Mouse (Mus musculus): ENCODE data around the gene Ebf4. TPM values are rescaled to one million over a fixed set of nuclear protein-coding genes. Genes with fewer than 3 reads are reported as not detected.
"Not testable (repeated sequence)": the region's sequence is repeated elsewhere in the genome, so short reads cannot be mapped to it uniquely, and the experiment has no call there.

Ebf4 gene
- polyA plus RNA-seq, 1 experiment from 2014 or later, result 2.6 TPM

DNA sequence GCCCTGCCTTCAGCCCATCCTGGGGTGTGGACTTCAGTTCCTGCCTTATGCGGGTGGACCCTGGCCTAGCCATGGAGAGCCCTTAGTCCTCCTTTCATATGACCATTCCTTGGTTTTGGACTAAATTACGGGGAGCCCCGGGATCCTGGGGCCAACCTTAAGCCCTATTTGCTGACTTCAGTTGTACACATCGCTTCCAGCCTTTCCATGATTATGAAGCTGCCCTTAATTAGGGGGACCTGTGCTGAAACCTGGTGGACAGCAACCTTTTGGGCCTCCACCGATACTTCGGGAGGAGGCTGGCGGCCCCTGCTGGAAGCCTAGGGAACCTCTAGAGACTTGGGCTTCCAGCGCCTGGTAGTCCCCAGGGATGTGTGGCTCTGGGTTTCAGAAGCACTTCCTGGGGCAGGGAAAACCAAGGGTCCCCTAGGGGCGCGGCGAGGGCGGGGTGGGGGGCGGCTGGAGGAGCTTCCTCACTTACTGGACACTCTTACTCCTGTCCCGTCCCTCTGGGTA, 67.6 kb downstream of the Ebf4 start:
- Histone ChIP-seq H3K9me3 (no peaks in the 10 kb centered on the region), H3K27me3 (peaks cover 83% of the 10 kb centered on the region), H3K4me1 (replicated peaks) (peaks cover 30% of the 10 kb centered on the region), H3K9ac (no peak overlapping the region), H3K4me2 (no peak overlapping the region), H3K27ac (no peak overlapping the region), H3K4me3 (no peak overlapping the region), H3K36me3 (0 out of 2 replicates have a peak, but pooled peaks cover 3% of the 10 kb centered on the region)
- ATAC-seq (ENCODE audit: low FRiP score), result no peak
- WGBS, result 2% methylated on average over 14 of the region's 14 CpGs

- 9% methylated on average over 30 of the region's 30 CpGs for WGBS
- 0 out of 2 replicates have a peak, but pooled peaks have one; percentile 33 for ATAC-seq (ENCODE audit: low FRiP score)
Observed at GRCm38 (mm10) chr2:130365211-130366094, 70.5 kb downstream of the Ebf4 start.

DNA sequence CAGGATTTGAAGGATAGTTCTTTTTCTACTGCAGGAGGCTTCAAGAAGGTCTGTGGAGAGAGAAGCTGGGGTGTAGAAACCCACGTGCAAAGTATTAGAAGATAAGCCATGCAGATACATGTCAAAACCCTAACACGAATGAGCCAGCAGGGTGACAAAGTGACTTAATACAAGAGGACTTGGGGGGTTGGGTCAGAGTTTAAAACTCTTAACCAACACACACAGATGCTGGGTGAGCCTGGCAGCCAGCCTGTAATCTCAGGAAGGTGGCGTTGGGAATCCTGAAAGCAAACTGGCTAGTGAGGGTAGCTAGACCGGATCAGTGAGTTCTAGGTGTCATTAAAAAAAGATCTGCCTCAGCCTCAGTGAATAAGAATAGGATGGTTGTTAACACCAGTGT, 72.4 kb downstream of the Ebf4 start:
- Histone ChIP-seq H3K9me3 (no peaks in the 10 kb centered on the region), H3K27ac (no peak overlapping the region), H3K36me3 (no peaks in the 10 kb centered on the region), H3K9ac (no peak overlapping the region), H3K27me3 (peaks cover 43% of the 10 kb centered on the region), H3K4me1 (replicated peaks) (peaks cover 13% of the 10 kb centered on the region), H3K4me3 (no peak overlapping the region), H3K4me2 (no peak overlapping the region)
- 74% methylated on average over 4 of the region's 4 CpGs for WGBS
- ATAC-seq (ENCODE audit: low FRiP score), result no peak

More at GRCm38 (mm10) chr2:130365211-130366094, 70.5 kb downstream of the Ebf4 start:
- Histone ChIP-seq H3K4me3 (peak overlapping the region; percentile 35), H3K9me3 (no peaks in the 10 kb centered on the region), H3K27me3 (peaks cover 62% of the 10 kb centered on the region), H3K36me3 (no peaks in the 10 kb centered on the region), H3K9ac (peak overlapping the region; percentile 64), H3K4me2 (peak overlapping the region; percentile 56), H3K4me1 (replicated peaks) (peaks cover 20% of the 10 kb centered on the region), H3K27ac (no peak overlapping the region)

- ATAC-seq (ENCODE audit: low FRiP score); H3K4me2 ChIP-seq: not testable (repeated sequence)
- WGBS, result 67% methylated on average over 1 of the region's 1 CpGs
Observed at GRCm38 (mm10) chr2:130373026-130373425, 78.1 kb downstream of the Ebf4 start.

DNA sequence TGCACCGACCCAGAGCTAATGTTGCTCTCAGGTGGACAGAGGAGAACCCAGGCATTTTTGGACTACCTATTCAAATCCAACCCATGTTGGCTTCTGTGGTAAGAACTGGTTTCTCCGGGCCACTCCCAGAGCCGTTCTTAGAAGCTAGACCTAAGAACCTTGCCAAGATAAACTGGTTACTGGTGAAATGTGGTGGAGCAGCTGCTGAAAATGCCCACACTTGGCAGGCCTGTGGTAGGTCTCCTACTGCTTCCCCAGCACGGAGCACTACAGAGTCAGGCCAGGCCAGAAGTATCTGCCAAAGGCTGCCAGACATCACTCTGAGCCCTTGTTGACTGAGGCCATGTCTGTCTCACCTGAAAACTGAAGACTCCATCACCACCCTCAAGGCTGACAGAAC, 80.0 kb downstream of the Ebf4 start:
- ATAC-seq (ENCODE audit: low FRiP score), result no peak
- Histone ChIP-seq H3K4me3 (no peak overlapping the region), H3K36me3 (no peaks in the 10 kb centered on the region), H3K9me3 (no peaks in the 10 kb centered on the region), H3K9ac (no peak overlapping the region), H3K4me1 (replicated peaks) (no peaks in the 10 kb centered on the region), H3K27ac (no peak overlapping the region), H3K4me2 (no peak overlapping the region), H3K27me3 (peaks cover 15% of the 10 kb centered on the region; the same call in 1 of the 2 replicates)
- 85% methylated on average over 4 of the region's 4 CpGs for WGBS

More at GRCm38 (mm10) chr2:130373026-130373425, 78.1 kb downstream of the Ebf4 start:
- H3K4me3 ChIP-seq; H3K9me3 ChIP-seq; H3K4me1 ChIP-seq (replicated peaks); H3K27ac ChIP-seq; H3K36me3 ChIP-seq; H3K9ac ChIP-seq: not testable (repeated sequence)
- peaks cover 13% of the 10 kb centered on the region; the same call in 1 of the 2 replicates for H3K27me3 ChIP-seq

DNA sequence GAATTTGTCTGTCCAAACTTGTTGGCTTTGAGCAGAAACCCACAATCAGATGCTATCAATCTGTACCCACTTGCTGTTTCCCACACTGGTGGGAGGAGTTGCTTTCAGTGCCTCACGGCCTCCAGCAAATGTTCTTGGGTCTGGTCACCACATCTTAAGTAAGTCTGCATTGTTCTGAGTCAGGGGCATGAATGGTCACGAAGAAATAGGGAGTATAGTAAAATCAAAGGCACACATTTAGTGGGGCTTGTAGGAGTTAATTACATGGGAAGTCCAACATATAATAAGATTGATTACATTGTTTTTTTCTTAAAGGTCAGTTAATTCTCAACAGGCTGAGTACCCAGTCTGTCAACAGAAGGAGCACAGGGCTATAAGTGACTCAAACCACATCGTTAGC, 88.2 kb downstream of the Ebf4 start:
- Histone ChIP-seq H3K9me3 (no peaks in the 10 kb centered on the region), H3K9ac (no peak overlapping the region), H3K4me1 (replicated peaks) (no peaks in the 10 kb centered on the region), H3K27ac (no peak overlapping the region), H3K4me2 (no peak overlapping the region), H3K4me3 (no peak overlapping the region), H3K27me3 (peaks cover 10% of the 10 kb centered on the region), H3K36me3 (no peaks in the 10 kb centered on the region)
- ATAC-seq (ENCODE audit: low FRiP score), result no peak
- 55% methylated on average over 3 of the region's 3 CpGs for WGBS

GRCm38 (mm10) chr2:130383895-130384294, 88.9 kb downstream of the Ebf4 start:
- H3K4me3 ChIP-seq, result no peak overlapping the region
- H3K9ac ChIP-seq, result no peak overlapping the region
- H3K4me2 ChIP-seq, result no peak overlapping the region
- no peaks in the 10 kb centered on the region for H3K36me3 ChIP-seq
- no peak for ATAC-seq (ENCODE audit: low FRiP score)
- H3K4me1 ChIP-seq (replicated peaks), result no peaks in the 10 kb centered on the region
- WGBS, result 72% methylated on average over 6 of the region's 6 CpGs
- H3K27ac ChIP-seq, result no peak overlapping the region
- H3K9me3 ChIP-seq, result no peaks in the 10 kb centered on the region
- peaks cover 10% of the 10 kb centered on the region for H3K27me3 ChIP-seq

- Histone ChIP-seq H3K4me3 (no peak overlapping the region), H3K4me2 (no peak overlapping the region), H3K9me3 (no peaks in the 10 kb centered on the region), H3K4me1 (replicated peaks) (no peaks in the 10 kb centered on the region), H3K27ac (no peak overlapping the region), H3K27me3 (peaks cover 7% of the 10 kb centered on the region), H3K36me3 (peaks cover 8% of the 10 kb centered on the region), H3K9ac (no peak overlapping the region)
- 77% methylated on average over 1 of the region's 1 CpGs for WGBS
- no peak for ATAC-seq (ENCODE audit: low FRiP score)
Observed at GRCm38 (mm10) chr2:130386212-130386611, 91.2 kb downstream of the Ebf4 start.

DNA sequence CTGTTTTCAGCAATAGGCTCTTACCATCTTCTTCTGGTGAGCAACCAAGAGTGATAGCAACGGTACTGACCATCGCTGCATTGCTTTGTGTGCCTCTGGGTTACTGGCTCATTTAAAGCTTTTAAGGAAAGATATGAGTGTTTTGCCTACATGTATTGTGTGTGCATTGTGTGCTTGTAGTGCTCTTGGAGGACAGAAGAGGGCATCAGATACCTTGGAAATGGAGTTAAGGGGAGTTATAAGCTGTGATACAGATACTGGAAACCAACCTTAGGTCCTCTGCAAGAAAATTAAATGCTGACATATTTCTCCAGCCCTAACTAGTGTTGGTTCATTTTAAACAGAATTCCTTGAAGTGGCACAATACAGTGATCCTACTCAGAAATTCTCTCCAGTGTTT, 93.8 kb downstream of the Ebf4 start:
- Histone ChIP-seq H3K9ac (no peak overlapping the region), H3K4me1 (replicated peaks) (no peaks in the 10 kb centered on the region), H3K36me3 (peaks cover 21% of the 10 kb centered on the region), H3K4me3 (no peak overlapping the region), H3K9me3 (no peaks in the 10 kb centered on the region), H3K4me2 (no peak overlapping the region), H3K27me3 (peaks cover 7% of the 10 kb centered on the region), H3K27ac (no peak overlapping the region)
- WGBS, result 76% methylated on average over 2 of the region's 2 CpGs
- ATAC-seq (ENCODE audit: low FRiP score), result no peak

GRCm38 (mm10) chr2:130390993-130391625, 96.1 kb downstream of the Ebf4 start:
- WGBS, result 84% methylated on average over 11 of the region's 11 CpGs
- Histone ChIP-seq H3K27me3 (peaks cover 4% of the 10 kb centered on the region; the same call in 1 of the 2 replicates), H3K4me2 (no peak overlapping the region), H3K4me3 (no peak overlapping the region), H3K36me3 (peaks cover 28% of the 10 kb centered on the region), H3K4me1 (replicated peaks) (no peaks in the 10 kb centered on the region), H3K9ac (no peak overlapping the region), H3K27ac (no peak overlapping the region), H3K9me3 (no peaks in the 10 kb centered on the region)
- ATAC-seq (ENCODE audit: low FRiP score), result no peak

- no peak for ATAC-seq (ENCODE audit: low FRiP score)
Observed at GRCm38 (mm10) chr2:130392836-130393235, 97.9 kb downstream of the Ebf4 start.

DNA sequence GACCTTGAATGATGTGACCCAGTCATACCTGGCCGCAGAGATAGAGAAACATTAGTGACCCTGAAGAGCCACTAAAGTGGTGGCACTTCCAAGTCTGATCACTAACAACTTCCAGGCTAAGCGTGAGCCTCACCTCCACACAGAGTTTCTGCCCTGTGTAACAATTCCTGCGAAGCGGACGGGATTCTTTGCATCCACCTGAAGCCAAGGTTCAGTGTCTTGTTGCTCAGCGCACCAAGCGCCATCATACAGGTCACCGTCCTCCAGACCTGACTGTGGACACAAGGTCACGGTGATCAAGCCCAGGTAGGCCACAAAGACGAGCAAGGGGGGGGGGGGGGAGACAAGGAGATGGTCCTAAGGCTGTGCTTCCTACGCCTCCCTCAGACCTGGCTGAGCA, 100.7 kb downstream of the Ebf4 start:
- no peak for ATAC-seq (ENCODE audit: low FRiP score)
- H3K9me3 ChIP-seq, result no peaks in the 10 kb centered on the region
- H3K4me2 ChIP-seq, result no peak overlapping the region
- peaks cover 18% of the 10 kb centered on the region for H3K27me3 ChIP-seq
- H3K27ac ChIP-seq, result no peak overlapping the region
- no peak overlapping the region for H3K4me3 ChIP-seq
- peaks cover 20% of the 10 kb centered on the region for H3K4me1 ChIP-seq (replicated peaks)
- H3K36me3 ChIP-seq, result peaks cover 24% of the 10 kb centered on the region
- 97% methylated on average over 11 of the region's 11 CpGs for WGBS
- H3K9ac ChIP-seq, result no peak overlapping the region

More at GRCm38 (mm10) chr2:130392836-130393235, 97.9 kb downstream of the Ebf4 start:
- Histone ChIP-seq H3K4me2 (no peak overlapping the region), H3K4me3 (no peak overlapping the region), H3K36me3 (peaks cover 28% of the 10 kb centered on the region), H3K27ac (no peak overlapping the region), H3K9ac (no peak overlapping the region), H3K27me3 (peaks cover 4% of the 10 kb centered on the region), H3K9me3 (no peaks in the 10 kb centered on the region), H3K4me1 (replicated peaks) (peaks cover 16% of the 10 kb centered on the region)
- WGBS, result 84% methylated on average over 3 of the region's 3 CpGs

Measured in hindbrain, embryonic 13.5 days (tissue).